In the genomic region with DNA sequence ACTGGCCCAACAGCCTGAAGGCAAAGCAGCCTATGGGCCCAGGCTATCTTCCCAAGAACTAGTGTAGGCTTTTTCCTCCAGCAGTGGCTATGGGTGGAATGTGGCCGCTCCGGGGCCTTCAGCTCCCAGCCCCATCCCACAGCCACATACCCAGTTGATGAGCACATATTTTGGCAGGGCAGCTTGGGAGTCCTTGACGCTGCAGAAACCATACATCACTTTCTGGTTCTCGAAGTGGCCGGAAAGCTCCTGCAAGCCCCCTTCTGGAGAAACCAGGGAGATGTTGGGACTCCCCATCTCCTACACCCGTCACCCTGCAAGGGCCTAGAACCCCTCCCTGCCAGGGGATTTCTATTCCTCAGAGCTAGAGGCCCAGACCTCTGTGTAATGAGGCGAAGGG, we compare ENCODE assay signal across 9 mouse cellular contexts. TPM values are rescaled to one million over a fixed set of nuclear protein-coding genes. Genes with fewer than 3 reads are reported as not detected.
DNase-seq lines count a peak whose midpoint lies in the region; ATAC-seq and TF ChIP-seq lines count a peak whose summit lies in the region.
"Had no signal": no experiment of that assay in that cellular context is flagged by ENCODE, and none has a peak within 500 bp of the region (broad histone marks: within the 10 kb centered on the region; RNA-seq: fewer than 3 reads in every experiment).

No protein-coding gene starts in this region.

- peaks cover 51% of the 10 kb centered on the region for H3K27me3 ChIP-seq in heart, embryonic 16.5 days (ENCODE audit: control insufficient read depth, insufficient read depth, low read length)
- no peaks in the 10 kb centered on the region for H3K27me3 ChIP-seq in testis, adult 2 months (ENCODE audit: control insufficient read depth, insufficient read depth, low read length)
- H3K27me3 ChIP-seq in hindbrain, embryonic 16.5 days (replicated peaks; ENCODE audit: control insufficient read depth, insufficient read depth, low read length), result no peaks in the 10 kb centered on the region
- no peaks in the 10 kb centered on the region for H3K27me3 ChIP-seq in stomach, embryonic 16.5 days (ENCODE audit: control insufficient read depth, insufficient read depth, low read length)

- 46% methylated on average over 7 of the region's 7 CpGs for WGBS in heart, embryonic 16.5 days
- 62% methylated on average over 7 of the region's 7 CpGs for WGBS in hindbrain, embryonic 16.5 days
- WGBS in stomach, embryonic 16.5 days, result 57% methylated on average over 7 of the region's 7 CpGs

- DNase-seq in heart, postnatal 25 days (ENCODE audit: low spot score), result no peak
- DNase-seq in testis, postnatal 14 days (ENCODE audit: low spot score), result no peak
- DNase-seq in right cerebral cortex, postnatal 14 days, result no peak
- no peak for DNase-seq in thymus, postnatal 10 days (ENCODE audit: low spot score in 2 of 2)
- DNase-seq: thymus, adult 18-20 months had no signal

- no peak for TF ChIP-seq CTCF in testis, adult 2 months (IDR thresholded peaks at IDR 0.05; ENCODE audit: control insufficient read depth, insufficient read depth, insufficient replicate concordance, low read depth, low read length)

- peaks cover 19% of the 10 kb centered on the region for H3K36me3 ChIP-seq in heart, embryonic 16.5 days (ENCODE audit: control insufficient read depth, insufficient read depth)
- no peaks in the 10 kb centered on the region for H3K36me3 ChIP-seq in testis, adult 2 months (ENCODE audit: control insufficient read depth, insufficient read depth, low read length)
- H3K36me3 ChIP-seq in hindbrain, embryonic 16.5 days (ENCODE audit: control insufficient read depth, insufficient read depth, low read length), result peaks cover 42% of the 10 kb centered on the region
- peaks cover 14% of the 10 kb centered on the region for H3K36me3 ChIP-seq in stomach, embryonic 16.5 days (ENCODE audit: control insufficient read depth, insufficient read depth, low read length)

- H3K9me3 ChIP-seq in heart, embryonic 16.5 days (replicated peaks; ENCODE audit: control insufficient read depth, low read length), result no peaks in the 10 kb centered on the region
- no peaks in the 10 kb centered on the region for H3K9me3 ChIP-seq in hindbrain, embryonic 16.5 days (ENCODE audit: control insufficient read depth, low read length)
- no peaks in the 10 kb centered on the region for H3K9me3 ChIP-seq in stomach, embryonic 16.5 days (replicated peaks; ENCODE audit: control insufficient read depth, low read length)

- no peak for TF ChIP-seq POLR2A in testis, adult 2 months (IDR thresholded peaks at IDR 0.05; ENCODE audit: control insufficient read depth, low read depth, low read length)

- no peak overlapping the region for H3K4me3 ChIP-seq in heart, embryonic 16.5 days (ENCODE audit: low read length)
- peak overlapping the region; percentile 79 for H3K4me3 ChIP-seq in testis, adult 2 months (ENCODE audit: control insufficient read depth, low read depth, low read length)
- no peak overlapping the region for H3K4me3 ChIP-seq in hindbrain, embryonic 16.5 days (ENCODE audit: low read length)
- no peak overlapping the region for H3K4me3 ChIP-seq in stomach, embryonic 16.5 days (replicated peaks; ENCODE audit: low read length)

- ATAC-seq in heart, embryonic 16.5 days (replicated peaks; ENCODE audit: extremely low read depth, insufficient read depth, low FRiP score), result no peak; the same call in 1 of the 2 replicates
- no peak for ATAC-seq in hindbrain, embryonic 16.5 days
- ATAC-seq in stomach, embryonic 16.5 days (ENCODE audit: insufficient read depth, low FRiP score), result peak; percentile 34; the same call in 1 of the 2 replicates

- H3K9ac ChIP-seq in heart, embryonic 16.5 days (ENCODE audit: low read length), result no peak overlapping the region
- H3K9ac ChIP-seq in hindbrain, embryonic 16.5 days (ENCODE audit: low read depth, low read length), result 0 out of 2 replicates have a peak overlapping the region, but pooled peaks have one; percentile 10
- H3K9ac ChIP-seq in stomach, embryonic 16.5 days (ENCODE audit: low read length), result peak overlapping the region; percentile 52

- H3K4me2 ChIP-seq in heart, embryonic 16.5 days (ENCODE audit: low read depth, low read length), result peak overlapping the region; percentile 22; the same call in 1 of the 2 replicates
- H3K4me2 ChIP-seq in hindbrain, embryonic 16.5 days (ENCODE audit: low read length), result peak overlapping the region; percentile 99
- 0 out of 2 replicates have a peak overlapping the region, but pooled peaks have one; percentile 29 for H3K4me2 ChIP-seq in stomach, embryonic 16.5 days (ENCODE audit: low read depth, low read length)

- intact Hi-C loops in heart, postnatal 25 days (cut with DNase I), result no loop called here

- H3K27ac ChIP-seq in heart, embryonic 16.5 days (ENCODE audit: low read length), result peak overlapping the region; percentile 61
- no peak overlapping the region; the same call in 1 of the 2 replicates for H3K27ac ChIP-seq in testis, adult 2 months (ENCODE audit: control insufficient read depth, insufficient read depth, low read depth, low read length)
- peak overlapping the region; percentile 99 for H3K27ac ChIP-seq in hindbrain, embryonic 16.5 days (ENCODE audit: low read depth, low read length)
- peak overlapping the region; percentile 54 for H3K27ac ChIP-seq in stomach, embryonic 16.5 days (ENCODE audit: low read length)

- H3K4me1 ChIP-seq in heart, embryonic 16.5 days (ENCODE audit: control insufficient read depth, insufficient read depth, low read length), result peaks cover 56% of the 10 kb centered on the region
- H3K4me1 ChIP-seq in testis, adult 2 months (ENCODE audit: control insufficient read depth, insufficient read depth, low read length), result peaks cover 42% of the 10 kb centered on the region
- H3K4me1 ChIP-seq in hindbrain, embryonic 16.5 days (ENCODE audit: control insufficient read depth, insufficient read depth, low read depth, low read length), result peaks cover 44% of the 10 kb centered on the region
- H3K4me1 ChIP-seq in stomach, embryonic 16.5 days (ENCODE audit: control insufficient read depth, insufficient read depth, low read length), result peaks cover 46% of the 10 kb centered on the region

RNA-seq across cellular contexts. Expression of gene Dbn1, which starts 5.4 kb away (rescaled TPM):
- polyA plus RNA-seq in heart, embryonic 16.5 days (2015; fragmentation: Nextera tagmentation; extraction: Ambion mirVana), result 59.4 and 62.5 TPM in 2 replicates
- 10 to 100 TPM; 10.6 to 10.8 TPM for total RNA-seq in heart, postnatal 25 days (2021)
- polyA plus RNA-seq in testis, adult 2 months (2012; rRNA removed), result 89.3 and 101 TPM in 2 replicates
- polyA plus RNA-seq in hindbrain, embryonic 16.5 days (2015; fragmentation: Nextera tagmentation; extraction: Ambion mirVana), result 482 and 556 TPM in 2 replicates
- 111 and 113 TPM in 2 replicates for polyA plus RNA-seq in stomach, embryonic 16.5 days (2015; fragmentation: Nextera tagmentation; extraction: Ambion mirVana)

RNA-seq across cellular contexts. Expression of gene Prr7, which starts 18.5 kb away (rescaled TPM):
- polyA plus RNA-seq in heart, embryonic 16.5 days (2015; fragmentation: Nextera tagmentation; extraction: Ambion mirVana), result 0.25 and 0.28 TPM in 2 replicates
- 1 to 10 TPM in 1 of 2 experiments, under 1 TPM in 1; 0.56 to 1.2 TPM for total RNA-seq in heart, postnatal 25 days (2021)
- 20.3 and 24.9 TPM in 2 replicates for polyA plus RNA-seq in testis, adult 2 months (2012; rRNA removed)
- 4.4 and 4.9 TPM in 2 replicates for polyA plus RNA-seq in hindbrain, embryonic 16.5 days (2015; fragmentation: Nextera tagmentation; extraction: Ambion mirVana)
- polyA plus RNA-seq in stomach, embryonic 16.5 days (2015; fragmentation: Nextera tagmentation; extraction: Ambion mirVana), result 0.22 and 0.26 TPM in 2 replicates

RNA-seq across cellular contexts. Expression of gene Pdlim7, which starts 30.9 kb away (rescaled TPM):
- 229 and 248 TPM in 2 replicates for polyA plus RNA-seq in heart, embryonic 16.5 days (2015; fragmentation: Nextera tagmentation; extraction: Ambion mirVana)
- total RNA-seq in heart, postnatal 25 days (2021), result 10 to 100 TPM; 65.2 to 67.7 TPM
- 7.6 and 14.5 TPM in 2 replicates for polyA plus RNA-seq in testis, adult 2 months (2012; rRNA removed)
- polyA plus RNA-seq in hindbrain, embryonic 16.5 days (2015; fragmentation: Nextera tagmentation; extraction: Ambion mirVana), result 161 and 177 TPM in 2 replicates
- 240 and 243 TPM in 2 replicates for polyA plus RNA-seq in stomach, embryonic 16.5 days (2015; fragmentation: Nextera tagmentation; extraction: Ambion mirVana)

RNA-seq across cellular contexts. Expression of gene Grk6, which starts 37.7 kb away (rescaled TPM):
- polyA plus RNA-seq in heart, embryonic 16.5 days (2015; fragmentation: Nextera tagmentation; extraction: Ambion mirVana), result 11.4 and 19.4 TPM in 2 replicates
- 10 to 100 TPM; 17.5 to 18.6 TPM for total RNA-seq in heart, postnatal 25 days (2021)
- polyA plus RNA-seq in testis, adult 2 months (2012; rRNA removed), result 7.8 and 8.4 TPM in 2 replicates
- polyA plus RNA-seq in hindbrain, embryonic 16.5 days (2015; fragmentation: Nextera tagmentation; extraction: Ambion mirVana), result 15.8 and 25.0 TPM in 2 replicates
- 14.6 TPM in 2 replicates for polyA plus RNA-seq in stomach, embryonic 16.5 days (2015; fragmentation: Nextera tagmentation; extraction: Ambion mirVana)

RNA-seq across cellular contexts. Expression of gene Dok3, which starts 46.6 kb away (rescaled TPM):
- polyA plus RNA-seq in heart, embryonic 16.5 days (2015; fragmentation: Nextera tagmentation; extraction: Ambion mirVana), result 1.9 and 2.2 TPM in 2 replicates
- total RNA-seq in heart, postnatal 25 days (2021), result 1 to 10 TPM; 2.2 to 2.3 TPM
- 2.3 TPM in 2 replicates for polyA plus RNA-seq in testis, adult 2 months (2012; rRNA removed)
- polyA plus RNA-seq in hindbrain, embryonic 16.5 days (2015; fragmentation: Nextera tagmentation; extraction: Ambion mirVana), result 3.6 and 4.3 TPM in 2 replicates
- polyA plus RNA-seq in stomach, embryonic 16.5 days (2015; fragmentation: Nextera tagmentation; extraction: Ambion mirVana), result 4.7 and 4.9 TPM in 2 replicates

Comparison
In these comparisons a context has a peak if more than half of its experiments do, and no peak if none do; other contexts are left out.
1. H3K4me2 ChIP-seq: peak in every context shown above with its lines; median percentile 99 in hindbrain, embryonic 16.5 days; 29 in stomach, embryonic 16.5 days; 22 in heart, embryonic 16.5 days.
2. RNA of gene Pdlim7, which starts 30.9 kb away (polyA plus RNA-seq): 240 to 243 TPM in stomach, embryonic 16.5 days, 229 to 248 TPM in heart, embryonic 16.5 days and 161 to 177 TPM in hindbrain, embryonic 16.5 days; 7.6 to 14.5 TPM in testis, adult 2 months; every median in the first group is over 10 times any median in the second.